Mouse (Mus musculus) heart, adult 2 months (tissue): ENCODE results near the gene Sp1.

ENCODE experiments used
- CTCF ChIP-seq: fragments of 200-600 bp; IDR thresholded peaks from 2 replicates; pipeline ENCODE4 v1.8.1; 2022; ENCODE audit warnings: antibody characterized with exemption, mild to moderate bottlenecking, moderate library complexity
- EP300 ChIP-seq: fragments of 200-500 bp; IDR thresholded peaks from 2 replicates; pipeline ENCODE4 v1.6.1; 2011; ENCODE audit warnings: low read depth, low read length, control low read depth; ENCODE audit not compliant: insufficient read depth
- POLR2A ChIP-seq: fragments of 200-500 bp; IDR thresholded peaks from 2 replicates; pipeline ENCODE4 v1.6.1; 2011; ENCODE audit warnings: mild to moderate bottlenecking, low read depth, low read length, control low read depth; ENCODE audit not compliant: insufficient read depth

- TF ChIP-seq POLR2A (no peak), CTCF (no peak), EP300 (no peak)
Observed at GRCm38 (mm10) chr15:102449366-102449765, 43.4 kb downstream of the Sp1 start.
